Mouse (Mus musculus): Measurements from ENCODE around the gene Tnrc6b.

Gene Tnrc6b

GRCm38 (mm10) chr15:80969371-80969770 is 258.3 kb downstream of the Tnrc6b start:
- no peak for DNase-seq (ENCODE audit: low spot score)

- DNase-seq (ENCODE audit: low spot score) = no peak
Observed at GRCm38 (mm10) chr15:80974311-80974710, 263.2 kb downstream of the Tnrc6b start.

GRCm38 (mm10) chr15:80975666-80976065 is 264.6 kb downstream of the Tnrc6b start:
- no peak for DNase-seq (ENCODE audit: low spot score)

GRCm38 (mm10) chr15:80977620-80978334 is 266.7 kb downstream of the Tnrc6b start, which contains the start of gene Sgsm3:
TSS of gene Sgsm3 (plus strand) at chr15:80977765.
- DNase-seq (ENCODE audit: low spot score) = peak; percentile 81

GRCm38 (mm10) chr15:80979611-80980010 is 268.5 kb downstream of the Tnrc6b start:
- no peak for DNase-seq (ENCODE audit: low spot score)

GRCm38 (mm10) chr15:80981176-80981575 is 270.1 kb downstream of the Tnrc6b start:
- no peak for DNase-seq (ENCODE audit: low spot score)

GRCm38 (mm10) chr15:80983264-80983663 is 272.2 kb downstream of the Tnrc6b start:
- no peak for DNase-seq (ENCODE audit: low spot score)

- no peak for DNase-seq (ENCODE audit: low spot score)
Observed at GRCm38 (mm10) chr15:80988331-80988730, 277.2 kb downstream of the Tnrc6b start.

GRCm38 (mm10) chr15:80989712-80990111 is 278.6 kb downstream of the Tnrc6b start:
- DNase-seq (ENCODE audit: low spot score) = no peak

All from left cerebral cortex, adult 11 months (tissue).